Mouse (Mus musculus) cerebellum, adult 11-12 months (tissue): ENCODE measurements around the gene Ninj1.

ENCODE experiments used
- DNase-seq: peaks from one replicate; pipeline ENCODE4 v3.0.0; 2022

The Ninj1 gene

GRCm38 (mm10) chr13:49172335-49172734 lies 14.9 kb upstream of the Ninj1 start:
- peak; percentile 93 for DNase-seq

- peak; percentile 86 for DNase-seq
Measured at GRCm38 (mm10) chr13:49172971-49173596, 14.2 kb upstream of the Ninj1 start.

GRCm38 (mm10) chr13:49175509-49175908 lies 11.8 kb upstream of the Ninj1 start:
- no peak for DNase-seq

GRCm38 (mm10) chr13:49178839-49179585 lies 8.3 kb upstream of the Ninj1 start:
- DNase-seq: peak; percentile 94

GRCm38 (mm10) chr13:49180274-49180673 lies 7.0 kb upstream of the Ninj1 start:
- no peak for DNase-seq

- DNase-seq: no peak
Measured at GRCm38 (mm10) chr13:49180691-49181090, 6.6 kb upstream of the Ninj1 start.

- peak; percentile 88 for DNase-seq
Measured at GRCm38 (mm10) chr13:49181411-49181984, 5.8 kb upstream of the Ninj1 start.

GRCm38 (mm10) chr13:49183161-49183560 lies 4.1 kb upstream of the Ninj1 start:
- no peak for DNase-seq

GRCm38 (mm10) chr13:49183646-49184045 lies 3.6 kb upstream of the Ninj1 start:
- DNase-seq: no peak

GRCm38 (mm10) chr13:49186798-49187287 lies 442 bp upstream of the Ninj1 start:
- peak; percentile 72 for DNase-seq

GRCm38 (mm10) chr13:49188219-49188965 lies 1.1 kb downstream of the Ninj1 start:
- DNase-seq: no peak

- DNase-seq: no peak
Measured at GRCm38 (mm10) chr13:49188966-49189360, 1.7 kb downstream of the Ninj1 start.

GRCm38 (mm10) chr13:49189970-49190870 lies 2.9 kb downstream of the Ninj1 start:
- DNase-seq: no peak

GRCm38 (mm10) chr13:49190876-49191672 lies 3.8 kb downstream of the Ninj1 start:
- DNase-seq: no peak

- DNase-seq: no peak
Measured at GRCm38 (mm10) chr13:49191673-49192035, 4.4 kb downstream of the Ninj1 start.

GRCm38 (mm10) chr13:49192156-49192855 lies 5.0 kb downstream of the Ninj1 start:
- no peak for DNase-seq

- DNase-seq: no peak
Measured at GRCm38 (mm10) chr13:49193650-49194049, 6.4 kb downstream of the Ninj1 start.

- no peak for DNase-seq
Measured at GRCm38 (mm10) chr13:49194811-49195210, 7.5 kb downstream of the Ninj1 start.

GRCm38 (mm10) chr13:49195651-49196050 lies 8.4 kb downstream of the Ninj1 start:
- no peak for DNase-seq

GRCm38 (mm10) chr13:49196211-49196610 lies 8.9 kb downstream of the Ninj1 start:
- DNase-seq: no peak

GRCm38 (mm10) chr13:49196766-49197165 lies 9.5 kb downstream of the Ninj1 start:
- no peak for DNase-seq
